Comparison of ENCODE assay signal across 9 mouse cellular contexts in genomic region chr7:25709961-25710360, GRCm38 (mm10). TPM values are rescaled to one million over a fixed set of nuclear protein-coding genes. Genes with fewer than 3 reads are reported as not detected.
A peak's percentile ranks its signal among the peaks of the same experiment; 100 is the strongest.
DNase-seq lines count a peak whose midpoint lies in the region; ATAC-seq lines count a peak whose summit lies in the region.
"Had no signal": no experiment of that assay in that cellular context is flagged by ENCODE, and none has a peak within 500 bp of the region (broad histone marks: within the 10 kb centered on the region; RNA-seq: fewer than 3 reads in every experiment).

No protein-coding gene starts in this region.

- no peak for ATAC-seq in embryonic facial prominence, embryonic 12.5 days (ENCODE audit: insufficient number of reproducible peaks, insufficient read depth, low FRiP score, low TSS enrichment)
- peak; percentile 18 to 19; a peak in 3 of 4 replicates for ATAC-seq in hematopoietic stem cell, adult 5-6 weeks (replicated peaks in 1 of 2; ENCODE audit: insufficient read depth in 1 of 2, low FRiP score in 2 of 2, low TSS enrichment in 1 of 2, low read depth in 1 of 2, poor library complexity in 2 of 2, severe bottlenecking in 2 of 2)

- WGBS in embryonic facial prominence, embryonic 12.5 days = 17% methylated on average over 12 of the region's 12 CpGs

- H3K9me3 ChIP-seq in embryonic facial prominence, embryonic 12.5 days = no peaks in the 10 kb centered on the region

- H3K27me3 ChIP-seq in embryonic facial prominence, embryonic 12.5 days = 0 out of 2 replicates have a peak, but pooled peaks cover under 1% of the 10 kb centered on the region

- no peak overlapping the region for H3K4me3 ChIP-seq in embryonic facial prominence, embryonic 12.5 days

- peak overlapping the region; percentile 38 for H3K9ac ChIP-seq in embryonic facial prominence, embryonic 12.5 days

- H3K36me3 ChIP-seq in embryonic facial prominence, embryonic 12.5 days = peaks cover 22% of the 10 kb centered on the region

- H3K4me2 ChIP-seq in embryonic facial prominence, embryonic 12.5 days (replicated peaks) = peak overlapping the region; percentile 27

- H3K4me1 ChIP-seq in embryonic facial prominence, embryonic 12.5 days = peaks cover 43% of the 10 kb centered on the region

- DNase-seq in kidney, postnatal 4 days = peak; percentile 31 to 42
- no peak for DNase-seq in kidney, adult 9 months
- DNase-seq in lung, postnatal 10 days = peak; percentile 72
- DNase-seq in T-cell, adult 2 months (ENCODE audit: low spot score) = no peak
- DNase-seq in c-Kit-positive CD71-positive TER-119-positive erythroid progenitor cells, embryonic 14.5 days (ENCODE audit: low spot score) = no peak
- DNase-seq in layer of hippocampus, postnatal 25 days (ENCODE audit: extremely low spot score in 1 of 2, low spot score in 1 of 2) = no peak

- no peak overlapping the region for H3K27ac ChIP-seq in embryonic facial prominence, embryonic 12.5 days

RNA-seq across cellular contexts. Expression of gene Ccdc97, which starts 8.9 kb away (rescaled TPM):
- polyA plus RNA-seq in embryonic facial prominence, embryonic 12.5 days (2016; fragmentation: Nextera tagmentation; extraction: Ambion mirVana) = 23.7 and 24.6 TPM in 2 replicates
- total RNA-seq in hematopoietic stem cell, adult 5-6 weeks (2017) = 16.7 and 18.9 TPM in 2 replicates
- 10 to 100 TPM; 54.6 to 58.5 TPM for total RNA-seq in layer of hippocampus, postnatal 25 days (2021)

RNA-seq across cellular contexts. Expression of gene Tgfb1, which starts 23.2 kb away (rescaled TPM):
- 2.5 and 3.6 TPM in 2 replicates for polyA plus RNA-seq in embryonic facial prominence, embryonic 12.5 days (2016; fragmentation: Nextera tagmentation; extraction: Ambion mirVana)
- 46.0 and 50.7 TPM in 2 replicates for total RNA-seq in hematopoietic stem cell, adult 5-6 weeks (2017)
- total RNA-seq in layer of hippocampus, postnatal 25 days (2021) = 1 to 10 TPM; 7.0 to 8.6 TPM

RNA-seq across cellular contexts. Expression of gene B9d2, which starts 29.4 kb away (rescaled TPM):
- 27.8 and 28.7 TPM in 2 replicates for polyA plus RNA-seq in embryonic facial prominence, embryonic 12.5 days (2016; fragmentation: Nextera tagmentation; extraction: Ambion mirVana)
- total RNA-seq in hematopoietic stem cell, adult 5-6 weeks (2017) = 46.3 and 70.6 TPM in 2 replicates
- 10 to 100 TPM; 25.2 to 25.7 TPM for total RNA-seq in layer of hippocampus, postnatal 25 days (2021)

RNA-seq across cellular contexts. Expression of gene Tmem91, which starts 35.0 kb away (rescaled TPM):
- polyA plus RNA-seq in embryonic facial prominence, embryonic 12.5 days (2016; fragmentation: Nextera tagmentation; extraction: Ambion mirVana) = 3.7 and 3.8 TPM in 2 replicates
- total RNA-seq in hematopoietic stem cell, adult 5-6 weeks (2017) = 2.3 TPM in 1 of 2 replicates, not detected in the other
- total RNA-seq in layer of hippocampus, postnatal 25 days (2021) = 10 to 100 TPM; 12.7 to 16.5 TPM
- total RNA-seq: heart, postnatal 36 days had no signal

RNA-seq across cellular contexts. Expression of gene Hnrnpul1, which starts 44.6 kb away (rescaled TPM):
- 68.1 and 72.8 TPM in 2 replicates for polyA plus RNA-seq in embryonic facial prominence, embryonic 12.5 days (2016; fragmentation: Nextera tagmentation; extraction: Ambion mirVana)
- 137 TPM in 2 replicates for total RNA-seq in hematopoietic stem cell, adult 5-6 weeks (2017)
- total RNA-seq in layer of hippocampus, postnatal 25 days (2021) = 100 to 1,000 TPM; 103 to 114 TPM

Comparison
In these comparisons a context has a peak if more than half of its experiments do, and no peak if none do; other contexts are left out.
1. DNase-seq: peak in kidney, postnatal 4 days (2 of 2) and lung, postnatal 10 days (single experiment); none in kidney, adult 9 months (single experiment), T-cell, adult 2 months (single experiment), c-Kit-positive CD71-positive TER-119-positive erythroid progenitor cells, embryonic 14.5 days (single experiment) and layer of hippocampus, postnatal 25 days (0 of 2).